Mouse (Mus musculus): ENCODE results near the gene Hprt. TPM values are rescaled to one million over a fixed set of nuclear protein-coding genes. Genes with fewer than 3 reads are reported as not detected.
"Not testable (repeated sequence)": the region's sequence is repeated elsewhere in the genome, so short reads cannot be mapped to it uniquely, and the experiment has no call there.

Hprt gene
- polyA plus RNA-seq, 1 experiment from 2014 or later: 80.2 TPM

DNA sequence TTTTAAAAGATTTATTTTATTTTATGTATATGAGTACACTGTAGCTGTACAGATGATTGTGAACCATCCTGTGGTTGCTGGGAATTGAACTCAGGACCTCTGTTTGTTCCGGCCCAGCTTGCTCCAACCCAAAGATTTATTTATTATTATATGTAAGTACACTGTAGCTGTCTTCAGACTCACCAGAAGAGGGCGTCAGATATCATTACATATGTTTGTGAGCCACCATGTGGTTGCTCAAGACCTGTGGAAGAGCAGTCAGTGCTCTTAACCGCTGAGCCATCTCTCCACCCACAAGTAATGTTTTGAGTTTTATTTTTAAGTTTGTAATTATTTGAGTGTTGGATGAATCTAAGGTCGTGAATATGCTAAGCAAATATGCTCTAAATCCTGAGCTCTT is 16.9 kb downstream of the Hprt start:
- not testable (repeated sequence) for ATAC-seq (replicated peaks); H3K4me1 ChIP-seq; H3K9me3 ChIP-seq; H3K4me2 ChIP-seq; H3K36me3 ChIP-seq (replicated peaks); H3K9ac ChIP-seq; H3K4me3 ChIP-seq; H3K27ac ChIP-seq; H3K27me3 ChIP-seq (replicated peaks)
- 70% methylated on average over 4 of the region's 4 CpGs for WGBS

GRCm38 (mm10) chrX:53006062-53006461 is 18.1 kb downstream of the Hprt start:
- no peak for ATAC-seq (replicated peaks)
- H3K27me3 ChIP-seq (replicated peaks): no peaks in the 10 kb centered on the region
- no peak overlapping the region for H3K4me3 ChIP-seq
- H3K4me2 ChIP-seq: no peak overlapping the region
- no peak overlapping the region for H3K27ac ChIP-seq
- no peaks in the 10 kb centered on the region for H3K9me3 ChIP-seq
- no peaks in the 10 kb centered on the region for H3K36me3 ChIP-seq (replicated peaks)
- no peak overlapping the region for H3K9ac ChIP-seq
- WGBS: 67% methylated on average over 3 of the region's 3 CpGs
- no peaks in the 10 kb centered on the region for H3K4me1 ChIP-seq

- Histone ChIP-seq H3K4me2 (no peak overlapping the region), H3K9me3 (no peaks in the 10 kb centered on the region), H3K27me3 (replicated peaks) (no peaks in the 10 kb centered on the region), H3K36me3 (replicated peaks) (no peaks in the 10 kb centered on the region), H3K9ac (no peak overlapping the region), H3K27ac (no peak overlapping the region), H3K4me3 (no peak overlapping the region), H3K4me1 (no peaks in the 10 kb centered on the region)
- ATAC-seq (replicated peaks): no peak
These were observed 27.6 kb downstream of the Hprt start for GRCm38 (mm10) chrX:53015549-53015948.

DNA sequence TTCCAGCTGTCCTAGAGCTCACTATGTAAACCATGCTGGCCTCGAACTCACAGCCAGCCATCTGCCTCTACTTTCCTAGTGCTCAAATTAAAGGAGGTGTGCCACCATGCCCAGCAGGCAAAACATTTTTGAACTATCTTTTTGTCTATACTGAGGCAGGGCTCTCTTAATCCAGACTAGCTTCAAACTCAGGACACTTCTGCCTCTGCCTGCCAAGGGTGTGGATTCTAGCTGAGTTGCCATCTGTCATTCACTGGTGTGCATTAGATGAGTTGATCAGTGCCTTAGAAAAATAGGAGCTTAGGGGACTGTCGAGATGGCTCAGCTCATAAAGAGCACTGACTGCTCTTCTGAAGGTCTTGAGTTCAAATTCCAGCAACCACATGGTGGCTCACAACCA is 35.1 kb downstream of the Hprt start:
- no peaks in the 10 kb centered on the region for H3K36me3 ChIP-seq (replicated peaks)
- H3K9me3 ChIP-seq: no peaks in the 10 kb centered on the region
- H3K4me1 ChIP-seq: no peaks in the 10 kb centered on the region
- H3K4me2 ChIP-seq: no peak overlapping the region
- no peak overlapping the region for H3K9ac ChIP-seq
- no peaks in the 10 kb centered on the region for H3K27me3 ChIP-seq (replicated peaks)
- WGBS: 85% methylated on average over 2 of the region's 2 CpGs
- H3K4me3 ChIP-seq: no peak overlapping the region
- H3K27ac ChIP-seq: no peak overlapping the region
- no peak for ATAC-seq (replicated peaks)

DNA sequence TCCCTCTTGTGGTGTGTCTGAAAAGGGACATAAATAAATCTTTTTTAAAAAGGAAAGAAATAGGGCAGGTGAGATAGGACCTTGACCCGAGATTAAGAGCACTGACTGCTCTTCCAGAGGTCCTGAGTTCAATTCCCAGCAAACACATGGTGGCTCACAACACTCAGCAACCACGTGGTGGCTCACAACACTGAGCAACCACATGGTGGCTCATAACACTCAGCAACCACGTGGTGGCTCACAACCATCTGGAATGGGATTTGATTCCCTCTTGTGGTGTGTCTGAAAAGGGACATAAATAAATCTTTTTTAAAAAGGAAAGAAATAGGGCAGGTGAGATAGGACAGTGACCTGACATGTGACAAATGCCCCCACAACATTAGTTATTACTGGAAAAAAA is 36.3 kb downstream of the Hprt start:
- H3K9me3 ChIP-seq; H3K4me2 ChIP-seq; H3K4me3 ChIP-seq; H3K9ac ChIP-seq; H3K27me3 ChIP-seq (replicated peaks); H3K4me1 ChIP-seq; H3K27ac ChIP-seq; ATAC-seq (replicated peaks); H3K36me3 ChIP-seq (replicated peaks): not testable (repeated sequence)
- 29% methylated on average over 3 of the region's 3 CpGs for WGBS

DNA sequence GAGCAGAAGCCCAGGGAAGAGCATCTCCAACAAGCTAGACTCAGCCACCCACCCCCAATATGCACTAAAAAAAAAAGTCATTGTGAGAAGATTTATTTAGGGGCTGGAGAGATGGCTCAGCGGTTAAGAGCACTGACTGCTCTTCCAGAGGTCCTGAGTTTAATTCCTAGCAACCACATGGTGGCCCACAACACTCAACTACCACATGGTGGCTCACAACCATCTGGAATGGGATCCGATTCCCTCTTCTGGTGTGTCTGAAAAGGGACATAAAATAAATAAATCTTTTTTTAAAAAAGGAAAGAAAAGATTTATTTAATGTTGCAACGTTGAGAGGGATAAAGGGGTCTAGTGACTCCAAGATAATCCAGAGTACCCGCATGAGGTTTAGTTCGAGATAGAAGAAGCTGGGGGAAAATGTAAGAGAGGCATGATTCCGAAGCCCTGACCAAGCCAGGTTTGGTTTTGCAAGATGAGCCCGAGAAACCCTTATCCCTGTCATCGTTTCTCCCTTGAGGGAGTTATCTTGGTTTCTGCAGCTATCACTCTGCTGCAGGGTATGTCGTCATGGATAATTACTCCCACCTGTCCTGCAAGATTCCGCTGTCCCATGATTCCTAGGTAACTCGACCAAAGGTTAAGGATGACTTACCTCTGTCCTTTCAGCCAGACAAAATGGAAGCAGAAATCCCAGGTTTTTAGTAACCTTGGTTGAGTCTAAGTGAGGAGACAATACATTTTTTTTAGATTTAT is 37.7 kb downstream of the Hprt start:
- WGBS: 70% methylated on average over 11 of the region's 11 CpGs
- no peak overlapping the region for H3K4me3 ChIP-seq
- H3K27ac ChIP-seq: no peak overlapping the region
- H3K4me1 ChIP-seq: no peaks in the 10 kb centered on the region
- H3K27me3 ChIP-seq (replicated peaks): no peaks in the 10 kb centered on the region
- H3K9ac ChIP-seq: no peak overlapping the region
- no peaks in the 10 kb centered on the region for H3K36me3 ChIP-seq (replicated peaks)
- no peak overlapping the region for H3K4me2 ChIP-seq
- no peaks in the 10 kb centered on the region for H3K9me3 ChIP-seq
- no peak for ATAC-seq (replicated peaks)

DNA sequence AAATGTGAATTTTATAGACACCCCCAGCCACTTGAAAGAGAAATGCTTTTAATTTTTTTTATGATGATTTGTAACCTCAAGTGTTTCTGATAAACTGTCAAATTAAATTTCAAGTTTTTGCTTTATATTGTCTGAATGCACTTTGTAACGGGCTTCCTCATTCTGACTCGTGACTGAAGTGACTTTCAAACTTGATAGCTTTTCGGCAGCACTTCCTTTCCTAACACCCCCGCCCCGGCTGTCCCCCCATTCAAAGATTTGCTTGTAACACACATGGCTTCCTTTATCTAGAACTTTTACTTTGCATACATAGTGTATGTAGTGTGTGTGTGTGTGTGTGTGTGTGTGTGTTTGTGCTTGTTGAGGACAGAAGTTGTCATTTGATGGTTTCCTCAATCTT is 41.6 kb downstream of the Hprt start:
- Histone ChIP-seq H3K4me1 (no peaks in the 10 kb centered on the region), H3K27me3 (replicated peaks) (no peaks in the 10 kb centered on the region), H3K36me3 (replicated peaks) (no peaks in the 10 kb centered on the region), H3K4me2 (no peak overlapping the region), H3K27ac (no peak overlapping the region), H3K9ac (no peak overlapping the region), H3K4me3 (no peak overlapping the region), H3K9me3 (no peaks in the 10 kb centered on the region)
- ATAC-seq (replicated peaks): no peak
- WGBS: 83% methylated on average over 5 of the region's 5 CpGs

DNA sequence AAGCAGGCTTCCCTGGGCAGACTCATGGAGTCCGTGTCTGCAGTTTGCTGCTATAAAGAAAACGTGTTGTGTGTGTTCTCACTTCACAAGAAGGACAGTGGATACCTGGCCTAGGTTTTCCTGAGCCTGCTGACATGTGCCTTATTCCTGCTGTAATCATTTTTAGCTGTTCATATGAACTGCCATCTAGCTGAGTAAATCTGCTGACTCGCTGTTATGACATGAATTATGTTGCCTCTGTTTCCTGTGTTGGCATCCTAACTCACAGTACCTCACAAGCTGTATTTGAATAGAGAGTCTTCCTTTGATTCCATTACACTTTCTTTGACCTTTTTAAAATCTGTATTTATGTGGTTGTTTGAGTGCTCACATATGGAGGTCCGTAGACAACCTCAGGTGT is 50.3 kb downstream of the Hprt start:
- Histone ChIP-seq H3K36me3 (replicated peaks) (no peaks in the 10 kb centered on the region), H3K9ac (no peak overlapping the region), H3K27ac (no peak overlapping the region), H3K27me3 (replicated peaks) (no peaks in the 10 kb centered on the region), H3K9me3 (no peaks in the 10 kb centered on the region), H3K4me3 (no peak overlapping the region), H3K4me2 (no peak overlapping the region), H3K4me1 (no peaks in the 10 kb centered on the region)
- no peak for ATAC-seq (replicated peaks)
- WGBS: 89% methylated on average over 4 of the region's 4 CpGs

GRCm38 (mm10) chrX:53039651-53040050 is 51.7 kb downstream of the Hprt start:
- no peak for ATAC-seq (replicated peaks)
- H3K36me3 ChIP-seq (replicated peaks): no peaks in the 10 kb centered on the region

GRCm38 (mm10) chrX:53040138-53040537 is 52.2 kb downstream of the Hprt start:
- no peaks in the 10 kb centered on the region for H3K36me3 ChIP-seq (replicated peaks)
- ATAC-seq (replicated peaks): no peak
- H3K27ac ChIP-seq: no peak overlapping the region
- H3K9me3 ChIP-seq: no peaks in the 10 kb centered on the region
- H3K4me3 ChIP-seq: no peak overlapping the region
- no peak overlapping the region for H3K4me2 ChIP-seq
- no peak overlapping the region for H3K9ac ChIP-seq
- H3K4me1 ChIP-seq: no peaks in the 10 kb centered on the region
- H3K27me3 ChIP-seq (replicated peaks): no peaks in the 10 kb centered on the region
- WGBS: 93% methylated on average over 6 of the region's 6 CpGs

More at GRCm38 (mm10) chrX:53039651-53040050, 51.7 kb downstream of the Hprt start:
- Histone ChIP-seq H3K9ac (no peak overlapping the region), H3K4me1 (no peaks in the 10 kb centered on the region), H3K27me3 (replicated peaks) (no peaks in the 10 kb centered on the region), H3K4me3 (no peak overlapping the region), H3K27ac (no peak overlapping the region), H3K4me2 (no peak overlapping the region), H3K9me3 (no peaks in the 10 kb centered on the region)
- WGBS: 60% methylated on average over 5 of the region's 5 CpGs

DNA sequence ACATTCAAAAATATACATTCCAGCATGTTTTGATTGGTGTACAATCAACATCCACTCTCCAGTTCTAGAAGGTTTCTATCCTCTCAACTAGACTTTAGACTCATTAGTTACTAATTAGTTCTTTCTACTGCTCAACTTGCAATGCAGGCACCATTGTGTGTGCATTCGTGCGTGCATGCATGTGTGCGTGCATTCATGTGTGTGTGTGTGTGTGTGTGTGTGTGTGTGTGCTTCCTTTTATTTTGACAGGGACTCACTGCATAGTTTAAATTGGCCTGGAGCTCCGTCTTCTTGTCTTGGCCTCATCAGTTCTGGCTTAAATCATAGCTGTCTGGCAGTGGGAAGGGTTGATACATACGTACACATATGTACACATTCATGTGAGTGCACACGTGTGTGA is 53.1 kb downstream of the Hprt start:
- Histone ChIP-seq H3K36me3 (replicated peaks) (no peaks in the 10 kb centered on the region), H3K4me3 (no peak overlapping the region), H3K4me1 (no peaks in the 10 kb centered on the region), H3K4me2 (no peak overlapping the region), H3K9ac (no peak overlapping the region), H3K27ac (no peak overlapping the region), H3K9me3 (no peaks in the 10 kb centered on the region), H3K27me3 (replicated peaks) (no peaks in the 10 kb centered on the region)
- 80% methylated on average over 6 of the region's 6 CpGs for WGBS
- ATAC-seq (replicated peaks): no peak

- H3K27me3 ChIP-seq (replicated peaks): no peaks in the 10 kb centered on the region
- WGBS: 52% methylated on average over 10 of the region's 10 CpGs
- no peak for ATAC-seq (replicated peaks)
- H3K4me2 ChIP-seq: no peak overlapping the region
- no peak overlapping the region for H3K27ac ChIP-seq
- H3K9ac ChIP-seq: no peak overlapping the region
- H3K9me3 ChIP-seq: no peaks in the 10 kb centered on the region
- H3K36me3 ChIP-seq (replicated peaks): no peaks in the 10 kb centered on the region
- no peak overlapping the region for H3K4me3 ChIP-seq
- H3K4me1 ChIP-seq: no peaks in the 10 kb centered on the region; the same call in 1 of the 2 replicates
These were observed 57.4 kb downstream of the Hprt start for GRCm38 (mm10) chrX:53045187-53045903.

DNA sequence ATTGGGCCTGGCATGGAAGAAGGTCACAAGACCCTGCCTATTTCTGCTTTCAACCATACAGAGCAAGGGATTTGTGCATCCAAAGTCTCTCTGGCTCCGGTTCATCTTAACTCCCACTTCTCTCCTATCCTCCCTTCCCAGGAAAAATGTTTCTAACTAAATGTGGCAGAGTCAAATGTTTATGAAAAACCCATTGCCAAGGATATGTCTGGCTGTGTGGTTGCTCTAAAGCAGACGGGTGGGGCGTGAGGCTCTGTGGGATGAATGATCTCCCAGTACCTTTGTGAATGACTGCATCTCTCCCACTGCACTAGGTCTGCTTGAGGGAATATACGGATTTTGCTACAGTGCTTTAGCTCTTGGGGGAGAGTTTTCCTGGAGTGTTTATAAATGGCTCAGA is 58.1 kb downstream of the Hprt start:
- H3K9me3 ChIP-seq: no peaks in the 10 kb centered on the region
- no peak for ATAC-seq (replicated peaks)
- no peaks in the 10 kb centered on the region for H3K27me3 ChIP-seq (replicated peaks)
- no peak overlapping the region for H3K27ac ChIP-seq
- H3K9ac ChIP-seq: no peak overlapping the region
- H3K36me3 ChIP-seq (replicated peaks): no peaks in the 10 kb centered on the region
- no peaks in the 10 kb centered on the region; the same call in 1 of the 2 replicates for H3K4me1 ChIP-seq
- H3K4me2 ChIP-seq: no peak overlapping the region
- WGBS: 74% methylated on average over 4 of the region's 4 CpGs
- H3K4me3 ChIP-seq: no peak overlapping the region

Measured in midbrain, embryonic 15.5 days (tissue).